Mouse (Mus musculus) kidney, embryonic 16.5 days (tissue): Measurements from ENCODE around the gene Myo10. TPM values are rescaled to one million over a fixed set of nuclear protein-coding genes. Genes with fewer than 3 reads are reported as not detected.

Experiments
- ATAC-seq: fragments of 200-750 bp; cut with Nextera tagmentation; 2 replicates; pipeline ENCODE4 v1.8.0; 2017; ENCODE audit warnings: moderate TSS enrichment; ENCODE audit not compliant: low FRiP score, low TSS enrichment
- H3K27ac ChIP-seq: fragments of 300-500 bp; sonication (generic); 2 replicates; pipeline ENCODE4 v1.5.1; 2014; ENCODE audit warnings: low read length
- H3K27me3 ChIP-seq: fragments of 300-500 bp; sonication (generic); 2 replicates; pipeline ENCODE4 v1.6.1; 2014; ENCODE audit warnings: low read length, control low read depth, mixed read lengths; ENCODE audit not compliant: insufficient read depth
- H3K36me3 ChIP-seq: fragments of 300-500 bp; sonication (generic); 2 replicates; pipeline ENCODE4 v1.6.1; 2014; ENCODE audit warnings: low read length, control low read depth, mixed read lengths; ENCODE audit not compliant: insufficient read depth
- H3K4me1 ChIP-seq: fragments of 300-500 bp; sonication (generic); 2 replicates; pipeline ENCODE4 v1.6.1; 2014; ENCODE audit warnings: low read length, control low read depth, mixed read lengths; ENCODE audit not compliant: insufficient read depth
- H3K4me2 ChIP-seq: fragments of 300-500 bp; sonication (generic); replicated peaks from 2 replicates; pipeline ENCODE4 v1.6.1; 2014; ENCODE audit warnings: low read depth, low read length
- H3K4me3 ChIP-seq: fragments of 300-500 bp; sonication (generic); 2 replicates; pipeline ENCODE4 v1.5.1; 2014; ENCODE audit warnings: mild to moderate bottlenecking, low read length
- H3K9ac ChIP-seq: fragments of 300-500 bp; sonication (generic); replicated peaks from 2 replicates; pipeline ENCODE4 v1.6.1; 2014; ENCODE audit warnings: low read length
- H3K9me3 ChIP-seq: fragments of 300-500 bp; sonication (generic); 2 replicates; pipeline ENCODE4 v1.6.1; 2016; ENCODE audit warnings: low read length, control low read depth
- WGBS: fragments of 180-500 bp; shearing (Covaris S2); extraction: QIAGEN DNeasy Blood & Tissue Kit; methylation state at CpG from one replicate; pipeline ENCODE4 v1.1.7; 2014; 5-methylcytosine and 5-hydroxymethylcytosine counted together
- polyA plus RNA-seq: library from polyadenylated mRNA; unstranded; fragments of >200 nt; fragmentation: Nextera tagmentation; extraction: Ambion mirVana; gene quantifications from 2 replicates; pipeline ENCODE4 v1.2.1, GENCODE M21; 2015

The Myo10 gene
- polyA plus RNA-seq, 1 experiment from 2014 or later, result 33.2 TPM

DNA sequence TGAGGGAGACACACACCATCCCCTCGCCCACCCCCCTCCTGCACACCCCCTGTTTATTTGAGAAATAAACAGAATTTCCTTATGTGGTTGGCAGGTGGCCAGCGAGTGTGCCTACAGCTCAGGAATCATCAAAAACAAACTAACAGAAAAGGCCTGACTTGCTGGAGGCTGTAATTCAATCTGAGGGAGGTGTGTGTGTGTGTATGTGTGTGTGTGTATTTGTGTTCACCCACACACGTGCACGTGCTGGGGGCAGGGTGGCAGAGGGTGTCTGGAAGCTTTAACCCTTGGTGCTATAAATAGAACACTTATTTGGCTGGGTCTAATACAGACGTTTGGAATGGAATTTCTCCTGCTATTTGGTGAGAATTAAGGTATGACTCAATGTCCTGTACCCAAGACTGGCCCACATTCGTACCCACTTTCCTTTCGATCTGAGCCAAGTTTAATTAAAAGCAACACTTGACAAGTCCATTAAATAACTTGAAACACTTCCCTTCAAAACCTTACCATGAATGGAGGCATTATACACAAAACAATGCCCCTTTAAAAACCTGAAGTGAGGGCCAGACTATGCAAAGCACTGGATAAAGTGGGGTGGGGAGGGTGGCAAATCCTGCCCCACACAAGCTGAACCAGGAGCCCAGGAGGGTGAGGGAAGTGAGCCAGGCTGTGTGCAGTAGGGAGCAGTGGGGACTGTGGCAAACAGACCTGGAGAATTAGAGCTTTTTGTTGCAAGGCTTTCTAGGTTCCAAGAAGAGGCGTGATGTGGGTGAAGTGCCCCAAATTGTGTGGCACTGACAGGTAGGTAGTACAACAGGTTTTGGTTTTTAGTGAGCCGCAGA, 20.1 kb downstream of the Myo10 start:
- Histone ChIP-seq H3K4me3 (no peak overlapping the region), H3K9ac (no peak overlapping the region), H3K27ac (peak overlapping the region; percentile 70), H3K36me3 (no peaks in the 10 kb centered on the region), H3K4me2 (no peak overlapping the region), H3K4me1 (peaks cover 51% of the 10 kb centered on the region), H3K9me3 (no peaks in the 10 kb centered on the region), H3K27me3 (no peaks in the 10 kb centered on the region)
- WGBS, result 27% methylated on average over 9 of the region's 9 CpGs
- peak; percentile 18; the same call in 1 of the 2 replicates for ATAC-seq

DNA sequence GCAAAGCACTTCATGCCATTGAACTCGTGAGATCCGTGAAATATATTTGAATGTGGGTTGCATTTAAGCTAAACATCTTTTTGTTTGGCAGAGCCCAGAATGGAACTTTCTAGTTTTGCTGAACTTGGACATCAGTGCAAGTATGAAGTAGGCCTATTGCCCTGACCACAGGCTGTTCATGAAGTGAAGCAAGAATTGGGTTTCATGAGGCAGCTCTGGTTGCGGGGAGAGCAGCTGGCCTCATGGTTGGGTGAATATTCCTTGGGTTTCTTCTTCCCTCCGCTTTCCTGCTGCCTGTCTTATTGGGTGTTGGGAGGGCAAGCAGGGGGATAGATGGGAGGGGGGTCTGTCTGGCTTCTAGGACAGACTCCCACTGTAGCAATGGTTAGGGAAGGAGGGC, 23.5 kb downstream of the Myo10 start:
- ATAC-seq, result peak; percentile 19; the same call in 1 of the 2 replicates
- no peaks in the 10 kb centered on the region for H3K27me3 ChIP-seq
- H3K27ac ChIP-seq, result peak overlapping the region; percentile 21; the same call in 1 of the 2 replicates
- H3K4me2 ChIP-seq, result no peak overlapping the region
- no peaks in the 10 kb centered on the region for H3K36me3 ChIP-seq
- no peak overlapping the region for H3K4me3 ChIP-seq
- peaks cover 64% of the 10 kb centered on the region for H3K4me1 ChIP-seq
- H3K9ac ChIP-seq, result no peak overlapping the region
- peaks cover 5% of the 10 kb centered on the region; the same call in 1 of the 2 replicates for H3K9me3 ChIP-seq
- WGBS, result 70% methylated on average over 4 of the region's 4 CpGs

DNA sequence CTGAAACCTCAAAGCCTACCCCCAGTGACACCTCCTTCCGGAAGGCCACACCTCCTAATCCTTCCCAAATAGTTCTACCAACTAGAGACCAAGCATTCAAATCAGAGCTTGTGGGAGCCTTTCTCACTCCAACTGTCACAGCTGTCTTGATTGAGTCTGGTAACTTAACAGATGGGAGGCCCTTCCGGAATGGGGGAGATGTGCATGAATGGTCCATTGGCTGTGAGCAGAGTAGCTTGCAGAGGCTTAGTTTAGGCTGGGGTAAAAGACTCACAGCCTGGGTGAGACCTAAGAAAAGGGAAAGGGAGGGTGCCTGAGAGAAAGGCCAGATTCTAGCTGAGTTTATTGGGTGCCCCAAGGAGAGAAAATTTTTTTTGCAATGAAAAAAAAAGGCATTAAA, 26.0 kb downstream of the Myo10 start:
- WGBS, result 59% methylated on average over 2 of the region's 2 CpGs
- H3K4me3 ChIP-seq, result no peak overlapping the region
- no peaks in the 10 kb centered on the region for H3K36me3 ChIP-seq
- peaks cover 5% of the 10 kb centered on the region; the same call in 1 of the 2 replicates for H3K9me3 ChIP-seq
- no peak overlapping the region for H3K27ac ChIP-seq
- ATAC-seq, result peak; percentile 44
- H3K4me2 ChIP-seq, result no peak overlapping the region
- H3K4me1 ChIP-seq, result peaks cover 64% of the 10 kb centered on the region
- H3K9ac ChIP-seq, result no peak overlapping the region
- H3K27me3 ChIP-seq, result no peaks in the 10 kb centered on the region

DNA sequence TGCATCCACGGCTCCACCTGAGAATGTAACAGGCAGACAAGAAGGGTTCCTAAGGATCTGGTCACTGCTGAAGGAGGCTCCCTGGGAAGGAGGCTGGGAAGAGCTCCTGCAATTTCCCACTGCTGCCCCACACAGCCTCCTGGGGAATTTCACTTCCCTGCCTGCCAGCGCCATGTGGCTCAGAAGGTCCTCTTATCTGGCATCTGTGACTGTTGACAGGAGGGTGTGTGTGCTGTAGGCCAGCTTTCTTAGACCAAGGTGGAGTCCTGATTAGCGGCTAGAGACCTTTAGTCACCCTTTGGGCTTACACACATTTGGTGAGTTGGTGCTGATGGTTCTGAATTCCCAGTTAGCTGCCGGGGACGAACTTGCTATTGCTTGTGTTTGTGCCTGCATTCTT, 28.0 kb downstream of the Myo10 start:
- no peak overlapping the region for H3K27ac ChIP-seq
- H3K36me3 ChIP-seq, result no peaks in the 10 kb centered on the region
- H3K4me2 ChIP-seq, result no peak overlapping the region
- H3K9ac ChIP-seq, result no peak overlapping the region
- peaks cover 5% of the 10 kb centered on the region; the same call in 1 of the 2 replicates for H3K9me3 ChIP-seq
- no peak for ATAC-seq
- 68% methylated on average over 5 of the region's 5 CpGs for WGBS
- no peak overlapping the region for H3K4me3 ChIP-seq
- H3K27me3 ChIP-seq, result no peaks in the 10 kb centered on the region
- peaks cover 66% of the 10 kb centered on the region for H3K4me1 ChIP-seq

DNA sequence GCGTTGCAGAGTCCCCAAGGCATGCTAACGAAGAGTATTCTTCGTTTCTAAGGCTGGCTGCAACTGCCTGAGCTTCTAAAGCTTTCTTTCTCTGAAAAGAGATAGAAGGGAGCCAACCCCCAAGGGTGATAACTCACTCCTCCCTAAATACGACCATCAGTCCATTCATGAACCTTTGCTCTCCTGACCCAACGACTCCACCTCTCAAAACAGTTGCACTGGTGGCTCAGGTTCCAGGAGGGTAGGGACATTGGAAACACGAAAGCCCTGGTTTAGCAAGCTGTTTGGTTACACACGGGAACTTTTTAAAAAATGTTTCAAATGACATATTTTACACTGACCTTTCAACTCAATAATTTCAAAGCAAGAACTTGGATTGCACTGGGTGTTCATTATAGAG, 29.5 kb downstream of the Myo10 start:
- H3K36me3 ChIP-seq, result no peaks in the 10 kb centered on the region
- no peak overlapping the region for H3K9ac ChIP-seq
- H3K4me3 ChIP-seq, result no peak overlapping the region
- peaks cover 63% of the 10 kb centered on the region for H3K4me1 ChIP-seq
- H3K9me3 ChIP-seq, result peaks cover 5% of the 10 kb centered on the region; the same call in 1 of the 2 replicates
- no peaks in the 10 kb centered on the region for H3K27me3 ChIP-seq
- 42% methylated on average over 7 of the region's 7 CpGs for WGBS
- H3K27ac ChIP-seq, result no peak overlapping the region
- ATAC-seq, result no peak
- H3K4me2 ChIP-seq, result no peak overlapping the region

DNA sequence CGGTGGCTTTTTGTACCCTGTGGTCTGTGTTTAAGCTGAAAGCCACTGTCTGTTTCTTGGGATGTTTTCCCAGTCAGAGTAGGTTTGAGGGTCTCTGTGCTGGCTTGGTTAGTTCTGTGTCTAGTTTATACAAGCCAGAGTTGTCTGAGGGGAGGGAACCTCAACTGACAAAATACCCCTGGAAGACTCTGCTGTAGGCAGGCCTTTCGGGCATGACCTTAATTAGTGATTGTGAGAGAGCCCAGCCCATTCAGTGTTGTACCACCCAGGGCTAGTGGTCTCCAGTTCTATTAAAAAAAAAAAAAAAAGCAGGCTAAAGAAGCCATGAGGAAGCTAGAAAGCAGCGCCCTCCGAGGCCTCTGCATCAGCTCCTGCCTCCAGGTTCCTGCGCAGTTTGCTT, 30.0 kb downstream of the Myo10 start:
- H3K4me1 ChIP-seq, result peaks cover 63% of the 10 kb centered on the region
- H3K9me3 ChIP-seq, result peaks cover 5% of the 10 kb centered on the region; the same call in 1 of the 2 replicates
- H3K4me3 ChIP-seq, result no peak overlapping the region
- no peaks in the 10 kb centered on the region for H3K36me3 ChIP-seq
- H3K9ac ChIP-seq, result no peak overlapping the region
- no peaks in the 10 kb centered on the region for H3K27me3 ChIP-seq
- H3K4me2 ChIP-seq, result no peak overlapping the region
- H3K27ac ChIP-seq, result no peak overlapping the region
- 44% methylated on average over 5 of the region's 5 CpGs for WGBS
- no peak for ATAC-seq

DNA sequence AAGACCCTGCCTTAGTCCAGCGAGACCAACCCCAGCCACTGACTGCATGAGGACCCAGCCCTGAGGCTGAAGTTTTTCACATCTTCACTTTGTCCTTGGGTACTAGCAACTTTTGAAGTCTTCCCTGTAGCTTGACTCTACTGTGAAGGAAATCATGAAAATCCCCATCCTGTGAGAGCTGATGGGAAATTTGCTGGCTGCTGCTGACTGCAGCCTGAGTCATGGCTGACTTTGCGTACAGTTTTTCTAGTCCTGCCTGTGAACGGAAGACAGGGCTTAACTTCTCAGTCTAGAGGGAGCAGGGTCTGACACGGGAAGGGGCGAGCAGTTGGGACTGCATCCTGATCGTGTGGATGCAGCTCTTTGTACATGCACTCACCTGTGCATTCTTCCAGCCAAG, 30.6 kb downstream of the Myo10 start:
- no peak overlapping the region for H3K9ac ChIP-seq
- 70% methylated on average over 6 of the region's 6 CpGs for WGBS
- peaks cover 4% of the 10 kb centered on the region; the same call in 1 of the 2 replicates for H3K9me3 ChIP-seq
- no peak for ATAC-seq
- no peak overlapping the region for H3K4me3 ChIP-seq
- peaks cover 4% of the 10 kb centered on the region; the same call in 1 of the 2 replicates for H3K36me3 ChIP-seq
- no peaks in the 10 kb centered on the region for H3K27me3 ChIP-seq
- no peak overlapping the region for H3K27ac ChIP-seq
- no peak overlapping the region for H3K4me2 ChIP-seq
- H3K4me1 ChIP-seq, result peaks cover 63% of the 10 kb centered on the region

DNA sequence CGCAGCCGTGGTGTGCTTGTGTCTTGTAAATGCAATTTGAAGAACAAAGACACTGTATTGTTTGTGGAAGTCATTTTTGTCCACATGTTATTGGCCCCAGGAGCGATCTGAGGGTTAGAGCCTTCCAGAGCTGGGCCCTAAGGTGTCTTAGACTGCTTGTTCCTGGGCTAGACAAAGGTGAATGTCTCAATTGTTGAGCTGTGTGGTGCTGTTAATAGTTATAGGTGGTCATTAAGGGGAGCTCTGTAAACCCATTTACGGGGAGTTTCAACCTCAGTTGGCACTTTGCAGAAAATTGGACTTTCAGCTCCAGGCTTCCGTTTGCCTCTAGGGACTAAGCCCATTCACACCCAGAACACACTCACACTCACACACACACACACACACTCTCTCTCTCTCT, 31.4 kb downstream of the Myo10 start:
- Histone ChIP-seq H3K36me3 (peaks cover 4% of the 10 kb centered on the region; the same call in 1 of the 2 replicates), H3K4me3 (no peak overlapping the region), H3K4me2 (no peak overlapping the region), H3K9me3 (no peaks in the 10 kb centered on the region), H3K27me3 (no peaks in the 10 kb centered on the region), H3K27ac (no peak overlapping the region), H3K4me1 (peaks cover 59% of the 10 kb centered on the region), H3K9ac (no peak overlapping the region)
- no peak for ATAC-seq
- WGBS, result 49% methylated on average over 5 of the region's 5 CpGs

DNA sequence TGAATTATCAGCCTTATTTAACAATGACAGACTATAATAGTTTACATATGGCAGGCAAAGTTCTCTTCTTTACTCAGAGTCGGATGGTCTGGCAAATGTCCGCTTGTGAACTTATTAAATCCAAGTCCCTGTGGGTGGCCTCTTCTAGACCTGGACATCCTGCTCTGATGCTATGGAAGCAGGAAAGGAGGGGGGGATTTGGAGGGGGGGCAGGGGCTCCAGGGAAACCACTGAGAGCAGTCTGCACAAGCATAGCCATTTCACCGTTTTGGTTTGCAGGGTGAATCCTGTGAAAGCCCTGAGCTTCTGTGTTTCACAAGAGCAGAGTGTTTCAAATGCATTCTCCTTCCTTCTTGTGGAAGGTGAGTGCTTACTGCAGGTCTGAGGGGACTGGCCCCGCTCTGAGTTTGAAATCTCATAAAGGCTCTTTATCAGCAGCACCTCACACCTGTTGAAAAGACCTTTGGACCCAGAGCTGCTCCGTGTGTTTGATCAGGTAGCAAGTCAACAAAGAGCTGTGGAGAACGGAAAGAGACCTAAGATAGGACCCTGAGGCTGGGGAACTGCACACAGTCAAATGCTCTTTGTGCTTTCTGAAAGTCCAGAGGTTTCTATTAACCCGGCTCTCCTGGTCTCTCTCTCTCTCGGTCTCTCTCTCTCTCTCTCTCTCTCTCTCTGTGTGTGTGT, 40.7 kb downstream of the Myo10 start:
- Histone ChIP-seq H3K36me3 (peaks cover 11% of the 10 kb centered on the region), H3K27ac (peak overlapping the region; percentile 48), H3K9ac (0 out of 2 replicates have a peak overlapping the region, but pooled peaks have one; percentile 9), H3K9me3 (no peaks in the 10 kb centered on the region), H3K27me3 (no peaks in the 10 kb centered on the region), H3K4me3 (no peak overlapping the region), H3K4me1 (peaks cover 16% of the 10 kb centered on the region), H3K4me2 (no peak overlapping the region)
- 33% methylated on average over 8 of the region's 8 CpGs for WGBS
- peak; percentile 11; the same call in 1 of the 2 replicates for ATAC-seq
